Mouse (Mus musculus): ENCODE data around the gene Nhp2.
"Not testable (repeated sequence)": the region's sequence is repeated elsewhere in the genome, so short reads cannot be mapped to it uniquely, and the experiment has no call there.

The Nhp2 gene

DNA sequence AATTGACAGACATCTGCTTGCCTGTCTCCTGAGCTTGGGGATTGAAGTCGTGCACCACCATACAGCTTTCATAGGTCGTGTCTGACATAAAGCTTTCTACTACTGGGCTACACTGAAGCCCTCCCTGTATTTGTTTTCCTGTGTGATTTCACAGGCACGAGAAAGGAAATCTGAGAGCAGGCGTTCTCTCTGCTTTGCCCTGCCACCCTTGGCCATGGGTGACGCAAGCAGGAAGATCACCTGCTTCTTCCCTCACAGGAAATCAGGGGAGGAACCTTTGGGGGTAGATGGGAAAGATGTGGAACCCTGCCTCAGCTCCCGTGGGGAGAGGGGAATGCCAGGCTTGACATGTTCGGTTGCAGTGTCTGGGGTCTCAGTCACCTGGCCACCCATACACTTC is 38.8 kb downstream of the Nhp2 start:
- DNase-seq (ENCODE audit: low spot score in 2 of 2): no peak

DNA sequence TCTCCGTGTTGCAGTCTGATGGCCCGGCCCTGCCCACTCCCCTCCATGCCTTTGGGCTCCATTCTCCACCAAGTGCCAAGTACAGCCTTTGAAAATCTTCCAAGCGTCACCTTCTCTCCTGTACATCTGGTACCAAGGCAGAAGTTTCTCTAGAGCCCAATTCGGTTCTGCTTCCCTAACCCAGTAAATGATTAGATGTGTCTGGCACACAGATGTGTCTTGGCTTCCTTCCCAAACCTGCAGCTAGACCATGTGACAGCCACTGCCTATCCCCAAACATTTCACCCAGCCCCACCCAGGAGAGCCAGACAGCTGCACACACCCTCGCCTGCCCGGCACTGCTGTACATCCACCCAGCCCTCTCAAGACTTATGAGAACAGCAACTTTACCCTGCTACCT is 39.2 kb downstream of the Nhp2 start:
- no peak for DNase-seq (ENCODE audit: low spot score in 2 of 2)

DNA sequence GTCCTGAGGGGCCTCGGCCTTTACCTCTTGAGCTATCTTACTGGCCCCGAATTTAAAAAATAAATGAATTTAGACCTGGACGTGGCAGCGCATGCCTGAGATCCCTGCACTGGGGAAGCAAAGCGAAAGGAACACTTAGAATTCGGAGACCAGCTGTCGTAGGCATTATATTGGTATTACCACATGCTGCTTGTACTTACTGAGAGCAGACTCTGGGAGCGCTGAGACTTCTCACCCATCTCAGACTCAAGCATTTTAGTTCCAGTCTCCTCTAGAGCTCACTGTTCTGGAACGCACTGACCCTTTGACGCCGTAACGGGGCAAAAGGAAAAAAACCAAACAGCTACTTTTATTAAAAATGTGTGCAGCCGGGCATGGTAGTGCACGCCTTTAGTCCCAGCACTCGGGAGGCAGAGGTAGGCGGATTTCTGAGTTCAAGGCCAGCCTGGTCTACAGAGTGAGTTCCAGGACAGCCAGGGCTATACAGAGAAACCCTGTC is 42.4 kb downstream of the Nhp2 start:
- no peak for DNase-seq (ENCODE audit: low spot score in 2 of 2)

DNA sequence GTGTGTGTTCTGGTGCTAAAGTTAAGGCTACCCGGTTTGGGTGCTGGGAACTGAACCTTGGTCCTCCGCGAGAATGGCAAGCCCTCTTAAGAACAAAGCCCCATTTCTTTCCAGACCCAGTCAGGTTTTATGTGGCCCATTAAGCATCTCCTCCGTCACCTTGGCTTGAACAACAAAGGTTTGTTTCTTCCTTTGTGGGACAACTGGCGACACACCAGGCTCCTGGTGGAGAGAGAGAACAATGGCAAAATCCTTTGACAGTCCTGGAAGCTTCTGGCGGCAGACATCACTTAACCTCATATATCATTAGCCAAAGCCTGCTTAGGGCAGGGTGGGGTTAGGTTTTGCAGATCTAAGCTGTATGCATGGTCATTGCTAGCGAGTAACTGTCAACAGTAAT is 43.1 kb downstream of the Nhp2 start:
- DNase-seq (ENCODE audit: low spot score in 2 of 2): no peak

DNA sequence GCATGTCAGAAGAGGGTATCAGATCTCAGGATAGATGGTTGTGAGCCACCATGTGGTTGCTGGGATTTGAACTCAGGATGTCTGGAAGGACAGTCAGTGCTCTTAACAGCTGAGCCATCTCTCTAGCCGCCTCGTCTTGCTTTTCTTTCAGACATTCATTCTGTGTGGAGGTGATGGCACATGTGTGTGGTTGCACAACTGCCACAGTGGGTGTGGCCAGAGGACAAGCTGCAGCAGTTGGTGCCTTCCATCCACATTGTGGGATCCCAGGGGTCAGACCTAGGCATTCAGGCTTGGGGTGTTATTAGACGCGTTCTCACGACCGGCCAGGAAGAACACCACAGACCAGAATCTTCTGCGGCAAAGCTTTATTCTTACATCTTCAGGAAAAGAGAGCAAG is 45.2 kb downstream of the Nhp2 start:
- DNase-seq (ENCODE audit: low spot score in 2 of 2): not testable (repeated sequence)

DNA sequence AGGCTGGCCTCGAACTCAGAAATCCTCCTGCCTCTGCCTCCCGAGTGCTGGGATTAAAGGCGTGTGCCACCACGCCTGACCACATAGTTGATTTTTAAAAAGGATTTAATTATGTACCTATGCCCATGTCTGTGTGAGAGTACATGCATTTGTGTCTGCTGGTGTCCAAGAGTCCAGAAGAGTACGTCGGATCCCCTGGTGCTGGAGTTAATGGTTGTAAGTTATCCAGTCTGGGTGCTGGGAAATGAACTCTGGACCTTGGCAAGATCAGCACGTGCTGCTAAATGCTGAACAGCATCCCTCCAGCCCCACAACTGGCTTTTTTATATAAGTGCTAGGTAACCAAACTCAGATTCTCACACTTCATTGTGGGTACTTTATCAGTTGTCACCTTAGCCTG is 51.3 kb downstream of the Nhp2 start:
- DNase-seq (ENCODE audit: low spot score in 2 of 2): no peak

DNA sequence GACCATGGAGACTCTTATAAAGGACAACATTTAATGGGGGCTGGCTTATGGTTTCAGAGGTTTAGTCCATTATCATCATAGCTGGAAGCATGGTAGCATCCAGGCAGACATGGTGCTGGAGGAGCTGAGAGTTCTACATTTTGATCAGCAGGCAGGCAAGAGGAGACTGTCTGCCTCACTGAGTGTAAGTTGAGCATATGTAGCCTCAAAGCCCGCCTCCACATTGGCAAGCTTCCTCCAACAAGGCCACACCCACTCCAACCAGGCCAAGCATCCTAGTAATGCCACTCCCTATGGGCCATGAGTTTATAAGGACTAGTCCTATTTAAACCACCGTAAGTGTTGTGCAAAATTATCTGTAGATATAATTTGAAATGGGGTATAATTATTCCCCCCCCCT is 51.8 kb downstream of the Nhp2 start:
- no peak for DNase-seq (ENCODE audit: low spot score in 2 of 2)

DNA sequence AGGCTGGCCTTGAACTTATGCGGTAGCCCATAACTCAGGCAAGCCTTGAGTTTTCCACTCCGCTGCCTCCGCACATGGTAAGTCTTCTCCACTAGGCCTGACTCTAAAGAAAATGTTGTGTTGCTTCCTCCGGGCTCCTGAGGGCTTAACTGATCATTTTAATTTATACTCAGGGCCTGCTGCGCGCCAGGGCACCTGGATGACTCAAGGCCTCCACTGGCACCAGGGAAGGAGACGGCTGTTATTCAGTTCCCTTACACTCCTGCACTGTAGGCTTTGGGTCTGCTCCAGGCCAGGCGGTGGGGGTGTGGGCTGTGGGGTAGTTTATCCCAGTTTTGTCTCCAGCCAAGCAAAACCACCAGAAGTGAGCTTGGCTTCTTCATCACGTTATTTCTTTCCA is 53.8 kb downstream of the Nhp2 start:
- DNase-seq (ENCODE audit: low spot score in 2 of 2): no peak
